Mouse (Mus musculus): ENCODE measurements around the gene Gm26558.
A peak's percentile ranks its signal among the peaks of the same experiment; 100 is the strongest.

Gm26558 gene

GRCm38 (mm10) chr2:70648271-70648670 is 13.6 kb downstream of the Gm26558 start:
- DNase-seq (ENCODE audit: low spot score in 2 of 2) = no peak

GRCm38 (mm10) chr2:70647681-70648080 is 14.2 kb downstream of the Gm26558 start:
- no peak for DNase-seq (ENCODE audit: low spot score in 2 of 2)

- DNase-seq (ENCODE audit: low spot score in 2 of 2) = no peak
Observed at GRCm38 (mm10) chr2:70645266-70645780, 16.6 kb downstream of the Gm26558 start.

GRCm38 (mm10) chr2:70642971-70643565 is 18.8 kb downstream of the Gm26558 start:
- peak; percentile 23 to 39 for DNase-seq (ENCODE audit: low spot score in 2 of 2)

- no peak for DNase-seq (ENCODE audit: low spot score in 2 of 2)
Observed at GRCm38 (mm10) chr2:70640968-70641367, 20.9 kb downstream of the Gm26558 start.

- DNase-seq (ENCODE audit: low spot score in 2 of 2) = no peak
Observed at GRCm38 (mm10) chr2:70634028-70634690, 27.7 kb downstream of the Gm26558 start.

- DNase-seq (ENCODE audit: low spot score in 2 of 2) = no peak
Observed at GRCm38 (mm10) chr2:70632412-70632811, 29.5 kb downstream of the Gm26558 start.

- no peak for DNase-seq (ENCODE audit: low spot score in 2 of 2)
Observed at GRCm38 (mm10) chr2:70631321-70631720, 30.6 kb downstream of the Gm26558 start.

GRCm38 (mm10) chr2:70629921-70630320 is 32.0 kb downstream of the Gm26558 start:
- DNase-seq (ENCODE audit: low spot score in 2 of 2) = no peak

- DNase-seq (ENCODE audit: low spot score in 2 of 2) = no peak
Observed at GRCm38 (mm10) chr2:70629339-70629761, 32.6 kb downstream of the Gm26558 start.

GRCm38 (mm10) chr2:70628397-70628796 is 33.5 kb downstream of the Gm26558 start:
- no peak for DNase-seq (ENCODE audit: low spot score in 2 of 2)

- no peak for DNase-seq (ENCODE audit: low spot score in 2 of 2)
Observed at GRCm38 (mm10) chr2:70625761-70626160, 36.1 kb downstream of the Gm26558 start.

GRCm38 (mm10) chr2:70622244-70622643 is 39.7 kb downstream of the Gm26558 start:
- DNase-seq (ENCODE audit: low spot score in 2 of 2) = no peak

GRCm38 (mm10) chr2:70620225-70620624 is 41.7 kb downstream of the Gm26558 start:
- no peak for DNase-seq (ENCODE audit: low spot score in 2 of 2)

GRCm38 (mm10) chr2:70619232-70619835 is 42.6 kb downstream of the Gm26558 start:
- DNase-seq (ENCODE audit: low spot score in 2 of 2) = no peak

GRCm38 (mm10) chr2:70616617-70617016 is 45.3 kb downstream of the Gm26558 start:
- DNase-seq (ENCODE audit: low spot score in 2 of 2) = no peak

GRCm38 (mm10) chr2:70616076-70616475 is 45.8 kb downstream of the Gm26558 start:
- DNase-seq (ENCODE audit: low spot score in 2 of 2) = no peak

GRCm38 (mm10) chr2:70614745-70615351 is 47.1 kb downstream of the Gm26558 start:
- peak in 1 of 2 experiments; percentile 5 for DNase-seq (ENCODE audit: low spot score in 2 of 2)

Data from heart, adult 9 months (tissue).